Mouse (Mus musculus) gastrocnemius, postnatal 4 days (tissue): Measurements from ENCODE around the gene Bmpr1b. TPM values are rescaled to one million over a fixed set of nuclear protein-coding genes. Genes with fewer than 3 reads are reported as not detected.

Experiments
- DNase-seq, 2 experiments: peaks; one replicate each; pipeline ENCODE4 v3.0.0; 2021 to 2022; ENCODE audit warnings: low spot score in 2 of 2, mixed read lengths in 2 of 2
- total RNA-seq, 2 experiments: library from RNA; stranded (reverse); gene quantifications; 2 replicates each; pipeline ENCODE4 v1.2.3; 2021

Gene Bmpr1b
- total RNA-seq, 2 experiments from 2014 or later: 12.5 to 13.6 TPM

DNA sequence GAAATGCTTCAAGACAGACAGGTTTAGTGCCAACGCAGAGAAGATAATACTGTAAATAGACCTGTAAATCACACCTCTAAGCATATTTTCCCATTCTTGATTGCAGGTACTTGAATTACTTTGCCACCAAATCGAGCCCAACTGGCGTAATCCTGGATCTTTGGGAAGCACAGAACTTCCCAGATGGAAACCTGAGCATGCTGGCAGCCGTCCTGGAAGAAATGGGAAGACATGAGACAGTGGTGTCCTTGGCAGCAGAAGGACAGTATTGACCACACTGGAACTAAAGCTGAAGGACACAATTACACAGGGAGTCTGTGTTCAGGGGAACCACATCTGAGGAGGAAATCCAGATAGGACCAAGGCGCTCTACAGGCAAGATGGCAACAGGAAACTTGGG is 340.9 kb downstream of the Bmpr1b start:
- no peak for DNase-seq

GRCm38 (mm10) chr3:141819331-141819941 is 349.8 kb downstream of the Bmpr1b start:
- DNase-seq: no peak

DNA sequence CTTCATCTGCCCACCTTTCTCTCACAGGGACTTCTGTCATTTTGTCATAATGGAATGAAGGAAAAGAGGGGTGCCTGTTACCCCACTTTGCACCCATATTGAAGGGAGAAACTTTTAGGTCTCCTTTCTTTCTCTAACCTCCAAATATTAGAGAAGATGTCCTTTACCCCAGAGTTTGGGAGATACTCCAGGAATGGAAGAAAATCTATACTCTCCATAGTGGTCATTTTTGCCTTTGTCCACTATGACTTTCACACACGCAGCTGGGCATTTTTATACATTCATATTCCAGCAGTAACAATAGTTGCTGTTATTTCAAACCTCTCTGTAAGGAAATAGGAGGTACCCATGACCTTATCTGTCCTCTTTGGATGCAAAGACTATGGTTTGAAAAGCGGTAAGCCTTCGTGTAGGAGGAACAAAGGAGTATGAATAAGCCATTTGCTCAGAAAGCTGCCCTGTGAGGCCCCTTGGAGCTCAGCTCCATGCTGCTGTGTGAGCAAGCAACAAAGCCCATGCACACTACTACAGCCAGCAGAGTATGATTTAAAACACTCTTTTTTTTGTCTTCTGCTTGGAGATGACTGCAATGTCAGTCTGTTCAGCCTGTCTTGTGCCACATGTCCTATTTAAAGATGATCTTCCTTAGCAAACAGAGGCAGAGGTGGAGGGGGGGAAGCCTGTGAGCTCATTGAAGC is 350.5 kb downstream of the Bmpr1b start:
- DNase-seq: no peak

GRCm38 (mm10) chr3:141814776-141815175 is 354.4 kb downstream of the Bmpr1b start:
- no peak for DNase-seq

DNA sequence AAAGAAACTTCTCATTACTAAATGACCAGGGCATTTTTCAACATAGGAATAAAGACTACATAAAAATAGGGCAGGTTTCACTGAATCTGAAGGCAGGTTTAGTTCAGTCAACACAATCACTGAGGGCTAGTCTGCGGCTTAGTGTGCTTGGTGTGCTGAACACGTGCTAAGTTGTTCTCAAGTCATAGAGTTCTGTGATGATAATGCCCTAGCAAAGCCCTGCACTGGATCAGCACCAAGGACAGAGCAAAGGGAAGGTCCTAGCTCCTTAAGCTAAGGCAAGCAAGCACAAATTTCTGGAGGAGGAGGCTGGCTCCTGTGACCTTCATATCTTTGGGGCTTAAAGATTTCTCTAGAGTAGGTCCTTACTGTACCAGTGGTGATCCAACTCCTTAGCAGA is 357.9 kb downstream of the Bmpr1b start:
- DNase-seq: peak in 1 of 2 experiments; percentile 52

GRCm38 (mm10) chr3:141810944-141811343 is 358.3 kb downstream of the Bmpr1b start:
- no peak for DNase-seq

GRCm38 (mm10) chr3:141809581-141809980 is 359.6 kb downstream of the Bmpr1b start:
- no peak for DNase-seq

DNA sequence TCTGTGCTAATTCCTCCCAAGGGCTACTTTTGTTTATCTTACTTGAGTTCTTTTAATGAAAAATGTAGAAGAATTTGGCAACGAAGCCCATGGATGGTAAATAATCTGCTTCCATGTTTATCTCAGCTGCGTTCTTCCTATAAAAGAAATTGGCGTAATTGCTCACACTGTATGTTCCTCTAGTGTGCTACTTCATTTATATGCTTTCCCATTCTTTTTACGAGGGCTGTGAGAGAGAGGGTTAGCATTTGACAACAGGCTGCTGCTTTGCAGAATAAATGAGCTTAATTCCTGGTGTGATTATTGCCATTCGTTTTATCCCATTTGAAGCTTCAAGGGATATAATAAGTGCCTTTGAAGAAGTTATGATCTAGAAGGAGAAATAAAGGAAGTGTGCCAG is 365.1 kb downstream of the Bmpr1b start:
- DNase-seq: no peak

- no peak for DNase-seq
Observed at GRCm38 (mm10) chr3:141797789-141798188, 371.4 kb downstream of the Bmpr1b start.

- DNase-seq: no peak
Observed at GRCm38 (mm10) chr3:141797372-141797771, 371.9 kb downstream of the Bmpr1b start.

DNA sequence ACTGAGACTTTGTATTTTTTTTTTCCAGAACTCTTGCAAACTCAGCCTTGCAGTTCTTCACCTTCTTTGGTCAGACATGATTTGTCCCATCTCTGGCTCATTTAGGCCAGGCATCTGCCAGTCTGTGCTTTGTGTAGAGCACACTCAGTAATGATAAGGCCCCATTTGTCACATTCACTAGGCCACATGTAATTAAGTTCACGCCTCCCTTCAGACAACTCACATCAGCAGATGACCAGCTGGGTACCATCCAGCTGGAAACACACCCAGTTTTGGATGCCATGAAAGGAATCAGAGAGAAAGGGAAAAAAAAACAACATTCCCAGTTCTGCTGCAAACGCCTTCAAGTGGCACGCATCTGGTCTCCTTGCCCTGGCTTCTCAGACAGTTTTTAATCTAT is 374.9 kb downstream of the Bmpr1b start:
- no peak for DNase-seq

DNA sequence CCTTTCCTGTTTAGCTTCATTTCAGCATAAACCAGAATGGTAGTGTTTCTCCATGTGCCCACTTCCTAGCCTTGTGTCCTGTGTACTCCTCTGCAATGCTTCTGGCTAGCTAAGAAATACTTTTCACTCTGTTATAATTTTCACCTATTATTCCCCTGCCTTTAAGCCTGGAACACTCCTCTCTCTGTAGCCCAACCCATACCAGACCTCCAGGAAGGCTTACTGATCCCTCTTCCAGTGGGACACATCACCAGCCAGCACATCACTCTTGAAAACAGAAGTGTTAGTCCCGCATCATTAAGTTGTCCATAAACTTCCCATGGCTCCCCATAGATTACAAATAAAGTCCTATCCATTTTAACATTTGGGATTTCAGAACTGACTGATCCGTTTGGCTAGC is 375.5 kb downstream of the Bmpr1b start:
- DNase-seq: no peak

GRCm38 (mm10) chr3:141792106-141792505 is 377.1 kb downstream of the Bmpr1b start:
- peak in 1 of 2 experiments; percentile 28 for DNase-seq

GRCm38 (mm10) chr3:141791026-141791780 is 378.0 kb downstream of the Bmpr1b start:
- no peak for DNase-seq

Other genes starting within 250 kb of the Bmpr1b start
- 100 to 1,000 TPM; 353 to 367 TPM for gene Pdlim5, start 226.3 kb upstream of the Bmpr1b start, total RNA-seq